Mouse (Mus musculus) layer of hippocampus, adult 9-11 months (tissue): ENCODE data around the gene Slc6a2.

ENCODE experiments used
- DNase-seq: peaks from one replicate; pipeline ENCODE4 v3.0.0; 2022

Gene Slc6a2

DNA sequence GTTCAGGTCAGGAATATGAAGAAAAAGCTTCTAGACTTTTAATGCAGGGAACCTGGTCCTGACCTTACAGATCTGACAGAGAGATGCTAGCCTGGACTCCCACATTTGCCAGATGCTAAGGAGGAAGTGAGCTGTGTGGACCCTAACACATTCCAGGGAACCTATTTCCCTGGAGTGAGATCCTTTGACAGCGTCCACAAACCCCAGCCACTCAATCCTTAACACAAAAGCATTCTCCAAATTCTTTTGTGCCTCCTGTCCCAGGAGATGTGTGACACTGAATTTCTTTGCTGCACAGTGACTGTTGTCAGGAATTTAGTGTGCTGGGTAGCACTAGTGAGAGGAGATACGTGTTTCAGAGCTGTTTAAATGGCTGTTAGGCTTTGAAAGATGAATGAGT, 79.0 kb downstream of the Slc6a2 start:
- DNase-seq = no peak

DNA sequence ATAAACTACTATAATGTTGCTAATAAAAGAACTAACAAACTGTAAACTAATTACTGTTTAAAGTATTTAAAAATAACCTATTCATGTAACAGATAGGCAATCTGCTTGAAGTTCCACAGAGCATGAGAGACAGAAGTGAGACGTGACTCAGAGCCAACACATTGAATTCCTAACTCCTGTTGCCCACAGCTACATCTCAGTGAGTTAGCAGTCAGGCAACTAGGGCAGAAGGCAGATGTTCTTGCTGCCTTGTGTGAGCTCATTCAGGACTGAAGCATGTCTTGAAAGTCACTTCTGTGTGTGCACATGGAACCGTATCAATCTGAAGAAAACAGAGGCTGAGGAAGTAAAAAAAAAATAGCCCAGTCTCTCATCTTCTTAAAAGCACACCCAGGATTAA, 80.4 kb downstream of the Slc6a2 start:
- DNase-seq = peak; percentile 27

DNA sequence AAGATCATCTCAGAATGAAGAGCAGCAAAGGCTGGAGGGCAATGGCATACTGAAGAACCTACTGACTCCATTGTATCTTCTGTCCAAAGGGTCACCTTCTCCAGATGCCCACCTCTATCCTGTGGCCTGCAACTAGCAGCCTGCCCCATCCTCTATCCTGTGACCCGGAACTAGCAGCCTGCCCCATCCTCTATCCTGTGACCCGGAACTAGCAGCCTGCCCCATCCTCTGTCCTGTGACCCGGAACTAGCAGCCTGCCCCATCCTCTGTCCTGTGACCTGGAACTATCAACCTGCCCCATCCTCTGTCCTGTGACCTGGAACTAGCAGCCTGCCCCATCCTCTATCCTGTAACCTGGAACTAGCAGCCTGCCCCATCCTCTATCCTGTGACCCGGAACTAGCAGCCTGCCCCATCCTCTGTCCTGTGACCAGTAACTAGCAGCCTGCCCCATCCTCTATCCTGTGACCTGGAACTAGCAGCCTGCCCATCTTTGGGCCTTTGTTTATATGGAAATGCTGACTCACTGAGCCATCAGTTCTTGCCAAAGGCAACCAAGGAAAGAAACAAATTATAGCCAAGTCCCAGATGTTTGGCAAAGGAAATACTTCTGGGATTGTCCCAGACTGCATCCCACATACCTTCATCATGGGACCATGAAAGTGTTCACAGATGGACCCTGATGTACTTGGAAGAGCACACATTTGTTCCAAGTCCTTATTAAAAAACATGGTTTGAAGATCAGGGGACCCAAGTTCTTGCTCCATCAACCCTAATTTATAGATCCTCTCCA, 81.1 kb downstream of the Slc6a2 start:
- DNase-seq = no peak

DNA sequence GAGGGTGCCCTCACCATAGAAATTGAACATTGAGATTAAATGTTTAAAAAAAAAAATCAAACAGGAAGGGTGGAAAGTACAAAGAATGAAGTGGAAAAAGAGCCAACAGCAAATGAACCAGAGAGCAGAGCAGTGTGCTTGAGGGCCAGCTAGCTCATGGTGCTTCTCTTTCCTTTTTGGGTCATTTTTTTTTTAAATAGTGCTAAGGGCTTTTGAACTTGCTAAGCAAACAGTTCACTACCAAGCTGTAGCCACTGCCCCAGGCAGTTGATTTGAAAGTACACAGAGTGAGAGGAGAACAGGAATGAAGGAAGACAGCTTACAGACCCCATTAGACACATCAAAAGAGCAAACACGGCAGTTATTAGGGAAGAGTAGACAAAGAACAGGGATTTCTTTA, 83.2 kb downstream of the Slc6a2 start:
- DNase-seq = no peak

DNA sequence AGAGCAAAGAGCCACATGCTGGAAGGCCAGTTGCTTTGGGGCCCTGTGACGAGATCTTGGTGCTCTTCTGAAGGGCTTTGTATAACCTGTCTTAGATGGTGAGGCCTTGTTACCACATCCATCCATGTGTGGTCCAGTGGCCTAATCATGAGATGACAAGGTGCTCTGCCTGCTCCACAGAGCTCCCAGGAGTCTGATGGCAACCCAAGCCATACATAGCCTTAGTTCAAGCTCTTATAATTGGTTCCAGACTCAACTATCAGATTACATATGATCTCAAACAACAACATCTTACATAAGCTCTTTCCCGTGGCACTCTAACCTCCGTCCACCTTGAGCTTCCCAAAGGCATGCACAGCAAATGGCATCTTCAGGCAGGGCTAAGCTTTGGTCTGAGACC, 88.2 kb downstream of the Slc6a2 start, which contains the start of gene Ces1a:
Gene Ces1a, minus strand, starts transcription at position 101 of the 400 bp plus-strand sequence.
- DNase-seq = no peak

DNA sequence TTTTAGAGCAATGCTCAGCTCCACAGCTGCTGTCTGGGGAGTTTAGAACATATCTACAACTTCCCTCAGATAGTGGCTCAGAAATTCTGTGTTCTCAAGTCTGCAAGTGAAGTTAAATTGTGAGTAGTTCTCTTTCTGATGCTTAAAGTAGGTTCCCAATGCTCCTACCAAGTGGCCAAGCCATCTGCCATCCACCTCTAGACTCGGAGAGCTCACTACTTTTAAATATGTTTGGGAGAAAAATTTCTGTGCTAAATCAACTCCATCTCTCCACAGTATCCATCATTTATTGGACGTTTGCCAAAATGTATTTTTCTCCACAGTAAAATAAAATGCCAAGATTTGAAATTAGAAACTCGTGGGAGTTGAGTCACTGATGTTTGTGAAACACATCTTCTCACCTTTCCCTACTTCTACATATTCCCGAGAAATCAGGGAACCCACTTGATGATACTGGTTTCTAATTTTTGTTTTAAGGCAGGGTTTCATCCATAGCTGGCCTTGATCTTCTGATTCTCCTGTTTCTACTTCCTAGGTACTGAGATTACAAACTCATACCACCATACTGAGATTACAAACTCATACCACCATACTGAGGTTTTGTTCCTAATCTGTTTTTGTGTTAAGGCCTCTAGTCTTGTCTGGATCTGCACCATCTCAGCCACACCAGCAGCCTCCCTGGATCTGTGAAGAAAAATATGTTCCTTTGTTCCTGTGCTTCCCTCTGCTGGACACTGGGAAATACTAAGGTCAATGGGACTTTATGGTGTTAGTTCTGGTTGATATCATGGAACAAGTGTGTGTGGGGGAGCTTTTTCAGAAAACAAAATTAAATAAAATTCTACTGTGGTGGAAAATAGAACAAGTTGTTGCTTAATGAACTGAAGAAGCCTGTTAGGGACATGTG, 88.9 kb downstream of the Slc6a2 start:
- DNase-seq = peak; percentile 14
